Mouse (Mus musculus) erythroblast, embryonic 14.5 days (primary cell): Measurements from ENCODE around the gene Uba6.

Experiments
- GATA1 ChIP-seq: IDR thresholded peaks from 2 replicates; pipeline ENCODE4 v1.6.1; 2012; ENCODE audit warnings: low read length, inconsistent platforms, mixed read lengths
- TAL1 ChIP-seq: IDR thresholded peaks from 3 replicates; pipeline ENCODE4 v1.6.1; 2012; ENCODE audit warnings: low read length, inconsistent platforms, mixed read lengths

GRCm38 (mm10) chr5:86066551-86066929 is 106.1 kb downstream of the Uba6 start:
- no peak for TF ChIP-seq GATA1
- no peak for TF ChIP-seq TAL1
